Mouse (Mus musculus) forebrain, embryonic 12.5 days (tissue): ENCODE data around the gene Tmem184b. TPM values are rescaled to one million over a fixed set of nuclear protein-coding genes. Genes with fewer than 3 reads are reported as not detected.

Experiments
- ATAC-seq: fragments of 200-750 bp; cut with Nextera tagmentation; 2 replicates; pipeline ENCODE4 v1.8.0; 2017; ENCODE audit warnings: moderate TSS enrichment; ENCODE audit not compliant: low FRiP score
- H3K27ac ChIP-seq: fragments of 300-500 bp; sonication (generic); 2 replicates; pipeline ENCODE4 v1.5.1; 2016; ENCODE audit warnings: mild to moderate bottlenecking
- H3K27me3 ChIP-seq: fragments of 300-500 bp; sonication (generic); 2 replicates; pipeline ENCODE4 v1.6.1; 2016; ENCODE audit warnings: mild to moderate bottlenecking
- H3K36me3 ChIP-seq: fragments of 300-500 bp; sonication (generic); replicated peaks from 2 replicates; pipeline ENCODE4 v1.6.1; 2016; ENCODE audit warnings: mild to moderate bottlenecking
- H3K4me1 ChIP-seq: fragments of 300-500 bp; sonication (generic); 2 replicates; pipeline ENCODE4 v1.6.1; 2016
- H3K4me2 ChIP-seq: fragments of 300-500 bp; sonication (generic); 2 replicates; pipeline ENCODE4 v1.6.1; 2016; ENCODE audit warnings: mild to moderate bottlenecking, moderate library complexity
- H3K4me3 ChIP-seq: fragments of 300-500 bp; sonication (generic); replicated peaks from 2 replicates; pipeline ENCODE4 v1.5.1; 2016; ENCODE audit warnings: mild to moderate bottlenecking
- H3K9ac ChIP-seq: fragments of 300-500 bp; sonication (generic); 2 replicates; pipeline ENCODE4 v1.6.1; 2016; ENCODE audit warnings: mild to moderate bottlenecking
- H3K9me3 ChIP-seq: fragments of 300-500 bp; sonication (generic); 2 replicates; pipeline ENCODE4 v1.6.1; 2016
- WGBS: fragments of 180-500 bp; shearing (Covaris S2); methylation state at CpG from one replicate; pipeline ENCODE4 v1.1.7; 2016; 5-methylcytosine and 5-hydroxymethylcytosine counted together
- polyA plus RNA-seq: library from polyadenylated mRNA; unstranded; fragments of >200 nt; fragmentation: Nextera tagmentation; extraction: Ambion mirVana; gene quantifications from 2 replicates; pipeline ENCODE4 v1.2.1, GENCODE M21; 2016

The Tmem184b gene
- polyA plus RNA-seq, 1 experiment from 2014 or later, result 43.6 TPM

GRCm38 (mm10) chr15:79344627-79345026 is 58.7 kb downstream of the Tmem184b start:
- Histone ChIP-seq H3K4me3 (no peak overlapping the region), H3K9ac (no peak overlapping the region), H3K4me2 (no peak overlapping the region), H3K27ac (no peak overlapping the region), H3K36me3 (no peaks in the 10 kb centered on the region), H3K4me1 (peaks cover 10% of the 10 kb centered on the region), H3K9me3 (0 out of 2 replicates have a peak, but pooled peaks cover 5% of the 10 kb centered on the region), H3K27me3 (peaks cover 26% of the 10 kb centered on the region)
- no peak for ATAC-seq
- 80% methylated on average over 4 of the region's 4 CpGs for WGBS

GRCm38 (mm10) chr15:79342641-79343337 is 60.6 kb downstream of the Tmem184b start:
- 0 out of 2 replicates have a peak, but pooled peaks cover 5% of the 10 kb centered on the region for H3K9me3 ChIP-seq
- no peak overlapping the region for H3K4me3 ChIP-seq
- no peak overlapping the region for H3K4me2 ChIP-seq
- H3K4me1 ChIP-seq, result no peaks in the 10 kb centered on the region
- H3K27ac ChIP-seq, result no peak overlapping the region
- H3K27me3 ChIP-seq, result peaks cover 22% of the 10 kb centered on the region
- no peaks in the 10 kb centered on the region for H3K36me3 ChIP-seq
- no peak overlapping the region for H3K9ac ChIP-seq
- ATAC-seq, result no peak
- 82% methylated on average over 6 of the region's 6 CpGs for WGBS

GRCm38 (mm10) chr15:79338978-79339377 is 64.4 kb downstream of the Tmem184b start:
- Histone ChIP-seq H3K9me3 (0 out of 2 replicates have a peak, but pooled peaks cover 5% of the 10 kb centered on the region), H3K36me3 (no peaks in the 10 kb centered on the region), H3K4me3 (no peak overlapping the region), H3K9ac (no peak overlapping the region), H3K27me3 (peaks cover 10% of the 10 kb centered on the region; the same call in 1 of the 2 replicates), H3K4me2 (no peak overlapping the region), H3K4me1 (peaks cover 9% of the 10 kb centered on the region), H3K27ac (no peak overlapping the region)
- no peak for ATAC-seq
- 76% methylated on average over 5 of the region's 5 CpGs for WGBS

- H3K4me3 ChIP-seq, result no peak overlapping the region
- H3K27me3 ChIP-seq, result peaks cover 13% of the 10 kb centered on the region; the same call in 1 of the 2 replicates
- H3K9me3 ChIP-seq, result no peaks in the 10 kb centered on the region
- no peak overlapping the region for H3K4me2 ChIP-seq
- H3K36me3 ChIP-seq, result no peaks in the 10 kb centered on the region
- peaks cover 9% of the 10 kb centered on the region for H3K4me1 ChIP-seq
- 0 out of 2 replicates have a peak overlapping the region, but pooled peaks have one; percentile 1 for H3K9ac ChIP-seq
- WGBS, result 51% methylated on average over 7 of the region's 7 CpGs
- no peak for ATAC-seq
- 0 out of 2 replicates have a peak overlapping the region, but pooled peaks have one; percentile 9 for H3K27ac ChIP-seq
These were observed 68.2 kb downstream of the Tmem184b start for GRCm38 (mm10) chr15:79335061-79335655.

- Histone ChIP-seq H3K9ac (no peak overlapping the region), H3K9me3 (no peaks in the 10 kb centered on the region), H3K4me1 (peaks cover 9% of the 10 kb centered on the region), H3K4me2 (no peak overlapping the region), H3K27ac (no peak overlapping the region), H3K27me3 (0 out of 2 replicates have a peak, but pooled peaks cover 3% of the 10 kb centered on the region), H3K4me3 (no peak overlapping the region), H3K36me3 (no peaks in the 10 kb centered on the region)
- WGBS, result 80% methylated on average over 4 of the region's 4 CpGs
- ATAC-seq, result no peak
These were observed 70.0 kb downstream of the Tmem184b start for GRCm38 (mm10) chr15:79333409-79333808.

GRCm38 (mm10) chr15:79330521-79330920 is 72.8 kb downstream of the Tmem184b start:
- 79% methylated on average over 4 of the region's 4 CpGs for WGBS
- H3K27me3 ChIP-seq, result 0 out of 2 replicates have a peak, but pooled peaks cover 3% of the 10 kb centered on the region
- no peak overlapping the region for H3K4me2 ChIP-seq
- no peaks in the 10 kb centered on the region for H3K36me3 ChIP-seq
- H3K9ac ChIP-seq, result no peak overlapping the region
- peaks cover 29% of the 10 kb centered on the region for H3K4me1 ChIP-seq
- no peaks in the 10 kb centered on the region for H3K9me3 ChIP-seq
- H3K27ac ChIP-seq, result no peak overlapping the region
- no peak for ATAC-seq
- no peak overlapping the region for H3K4me3 ChIP-seq

- no peak overlapping the region for H3K27ac ChIP-seq
- H3K27me3 ChIP-seq, result 0 out of 2 replicates have a peak, but pooled peaks cover 3% of the 10 kb centered on the region
- WGBS, result 92% methylated on average over 6 of the region's 6 CpGs
- ATAC-seq, result no peak
- H3K36me3 ChIP-seq, result no peaks in the 10 kb centered on the region
- H3K4me3 ChIP-seq, result no peak overlapping the region
- no peak overlapping the region for H3K9ac ChIP-seq
- no peaks in the 10 kb centered on the region for H3K9me3 ChIP-seq
- H3K4me1 ChIP-seq, result peaks cover 28% of the 10 kb centered on the region
- no peak overlapping the region for H3K4me2 ChIP-seq
These were observed 73.4 kb downstream of the Tmem184b start for GRCm38 (mm10) chr15:79329979-79330363.

- no peaks in the 10 kb centered on the region for H3K36me3 ChIP-seq
- no peak overlapping the region for H3K9ac ChIP-seq
- H3K4me1 ChIP-seq, result peaks cover 25% of the 10 kb centered on the region
- H3K27ac ChIP-seq, result no peak overlapping the region
- WGBS, result 97% methylated on average over 6 of the region's 6 CpGs
- no peak for ATAC-seq
- H3K9me3 ChIP-seq, result no peaks in the 10 kb centered on the region
- 0 out of 2 replicates have a peak, but pooled peaks cover 3% of the 10 kb centered on the region for H3K27me3 ChIP-seq
- no peak overlapping the region for H3K4me3 ChIP-seq
- H3K4me2 ChIP-seq, result no peak overlapping the region
These were observed 73.9 kb downstream of the Tmem184b start for GRCm38 (mm10) chr15:79329346-79329978.

GRCm38 (mm10) chr15:79328939-79329275 is 74.5 kb downstream of the Tmem184b start:
- no peak overlapping the region for H3K9ac ChIP-seq
- H3K36me3 ChIP-seq, result no peaks in the 10 kb centered on the region
- peaks cover 28% of the 10 kb centered on the region for H3K4me1 ChIP-seq
- peak overlapping the region; percentile 84 for H3K4me2 ChIP-seq
- 0 out of 2 replicates have a peak, but pooled peaks cover 3% of the 10 kb centered on the region for H3K27me3 ChIP-seq
- 91% methylated on average over 4 of the region's 4 CpGs for WGBS
- H3K27ac ChIP-seq, result no peak overlapping the region
- no peaks in the 10 kb centered on the region for H3K9me3 ChIP-seq
- ATAC-seq, result no peak
- no peak overlapping the region for H3K4me3 ChIP-seq

GRCm38 (mm10) chr15:79328058-79328938 is 75.1 kb downstream of the Tmem184b start, which contains the start of gene Pla2g6:
Gene Pla2g6 (minus strand): TSS chr15:79328390.
- Histone ChIP-seq H3K36me3 (no peaks in the 10 kb centered on the region), H3K9ac (peak within 1 kb of the TSS; percentile 67), H3K4me3 (peak within 1 kb of the TSS; percentile 58), H3K4me2 (peak within 1 kb of the TSS; percentile 84), H3K4me1 (peaks cover 28% of the 10 kb centered on the region), H3K27me3 (no peaks in the 10 kb centered on the region), H3K27ac (peak within 1 kb of the TSS; percentile 79), H3K9me3 (no peaks in the 10 kb centered on the region)
- WGBS, result 5% methylated on average over 45 of the region's 46 CpGs
- ATAC-seq, result peak; percentile 97

- Histone ChIP-seq H3K27ac (peak overlapping the region; percentile 79), H3K27me3 (no peaks in the 10 kb centered on the region), H3K4me3 (peak overlapping the region; percentile 58), H3K36me3 (no peaks in the 10 kb centered on the region), H3K9me3 (no peaks in the 10 kb centered on the region), H3K9ac (peak overlapping the region; percentile 67), H3K4me1 (peaks cover 28% of the 10 kb centered on the region), H3K4me2 (peak overlapping the region; percentile 84)
- WGBS, result 10% methylated on average over 20 of the region's 20 CpGs
- peak; percentile 31 for ATAC-seq
These were observed 76.1 kb downstream of the Tmem184b start for GRCm38 (mm10) chr15:79326971-79327961.
